Mouse (Mus musculus): Measurements from ENCODE around the gene Mob3b.

DNA sequence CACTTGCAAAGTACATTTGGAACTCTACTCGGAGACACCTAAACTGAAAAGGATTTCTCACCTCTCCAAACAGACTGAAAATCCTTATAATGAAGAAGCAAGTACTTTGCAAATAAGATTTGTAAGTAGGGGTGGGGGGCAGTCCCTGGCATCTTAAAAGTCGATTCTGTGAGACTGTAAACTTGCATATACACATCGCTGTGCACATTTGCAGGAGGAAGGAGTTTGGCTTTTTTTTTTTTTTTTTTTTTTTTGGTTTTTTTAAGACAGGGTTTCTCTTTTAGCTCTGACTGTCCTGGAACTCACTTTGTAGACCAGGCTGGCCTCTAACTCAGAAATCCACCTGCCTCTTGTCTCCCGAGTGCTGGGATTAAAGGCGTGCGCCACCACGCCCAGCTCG lies 36.7 kb downstream of the Mob3b start:
- TF ChIP-seq CTCF (IDR thresholded peaks at IDR 0.05; ENCODE audit: control insufficient read depth, insufficient read depth, low read length) (no peak), POLR2A (IDR thresholded peaks at IDR 0.05; ENCODE audit: borderline replicate concordance, control insufficient read depth, low read depth, low read length) (no peak)
